Mouse (Mus musculus) cerebellum, postnatal 10 days (tissue): ENCODE data around the gene Ubtd2.

Experiments
- DNase-seq, 2 experiments: peaks; one replicate each; pipeline ENCODE4 v3.0.0; 2021; ENCODE audit warnings: mixed read lengths in 2 of 2

Ubtd2 gene

DNA sequence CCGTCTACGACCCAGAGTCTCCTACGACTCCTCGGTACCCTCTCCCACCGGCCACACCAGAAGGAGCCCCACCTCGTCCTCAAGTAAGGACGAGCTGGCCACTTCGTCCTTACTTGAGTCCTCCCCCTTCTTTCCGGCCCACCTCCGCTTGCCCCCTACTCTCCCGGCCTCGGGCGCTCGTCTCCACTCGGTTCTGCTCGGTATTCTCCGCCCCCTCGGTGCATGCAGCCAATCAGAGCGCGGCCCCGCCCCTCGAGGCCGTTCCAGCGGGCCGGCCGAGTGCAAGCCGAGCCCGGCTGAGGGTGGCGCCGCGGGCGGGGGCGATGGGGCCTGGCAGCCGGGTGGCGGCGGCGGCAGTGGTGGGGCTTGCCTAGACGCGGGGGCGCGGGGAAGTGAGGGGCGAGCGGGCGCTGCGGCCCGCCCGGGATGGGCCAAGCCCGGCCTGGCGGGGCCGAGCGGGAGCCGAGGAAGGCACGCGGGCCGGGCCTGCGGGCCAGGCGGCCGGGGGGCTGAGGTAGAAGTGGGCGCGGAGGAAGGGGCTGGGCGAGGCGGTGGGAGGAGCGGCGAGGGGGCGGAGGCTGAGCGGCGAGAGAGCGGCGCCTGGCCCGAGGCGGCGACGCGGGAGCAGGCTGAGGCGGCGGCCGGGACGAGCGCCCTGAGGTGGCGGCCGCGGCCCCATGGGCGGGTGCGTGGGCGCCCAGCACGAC lies at the start of gene Ubtd2:
Gene Ubtd2 (plus strand): TSS at position 571 of the 707 bp plus-strand sequence.
- peak; percentile 99 for DNase-seq

DNA sequence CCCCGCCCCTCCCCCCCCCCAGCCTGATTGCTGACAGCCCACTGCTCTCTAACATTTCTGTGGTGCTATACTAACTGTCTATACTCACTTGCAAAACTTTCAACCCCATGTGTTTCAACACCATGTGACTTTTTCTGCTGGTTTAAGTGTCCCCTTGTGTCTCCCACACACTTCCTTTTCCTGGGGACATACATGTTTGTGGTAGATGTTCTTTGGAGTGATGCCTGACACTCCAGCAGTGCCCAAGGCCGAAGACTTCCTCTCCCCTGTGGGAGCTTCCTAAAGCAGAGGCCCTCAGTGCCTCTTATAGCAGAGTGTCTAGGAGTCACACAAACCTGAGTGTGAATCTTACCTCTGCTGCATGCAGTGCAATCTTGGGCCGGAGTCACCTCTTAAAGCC lies 47.3 kb upstream of the Ubtd2 start:
- DNase-seq = no peak

DNA sequence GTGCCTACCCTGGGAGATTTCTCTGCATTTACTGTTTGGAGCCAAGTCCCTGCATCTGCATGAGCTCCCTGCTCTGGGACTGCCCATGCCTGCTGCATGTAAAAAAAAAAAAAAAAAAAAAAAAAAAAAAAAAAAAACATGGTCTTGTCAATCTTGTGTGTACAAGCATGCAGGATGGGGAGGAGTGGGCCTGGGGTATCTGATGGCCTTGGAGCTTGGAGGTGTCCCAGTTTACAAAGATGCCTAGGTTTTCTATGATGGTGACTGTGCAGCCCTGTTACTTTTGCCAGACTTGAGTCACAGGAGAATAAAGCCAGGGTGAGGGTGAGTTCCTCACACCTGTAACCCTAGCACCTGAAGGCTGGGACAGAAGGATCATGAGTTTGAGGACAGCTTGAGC lies 46.1 kb upstream of the Ubtd2 start:
- no peak for DNase-seq

DNA sequence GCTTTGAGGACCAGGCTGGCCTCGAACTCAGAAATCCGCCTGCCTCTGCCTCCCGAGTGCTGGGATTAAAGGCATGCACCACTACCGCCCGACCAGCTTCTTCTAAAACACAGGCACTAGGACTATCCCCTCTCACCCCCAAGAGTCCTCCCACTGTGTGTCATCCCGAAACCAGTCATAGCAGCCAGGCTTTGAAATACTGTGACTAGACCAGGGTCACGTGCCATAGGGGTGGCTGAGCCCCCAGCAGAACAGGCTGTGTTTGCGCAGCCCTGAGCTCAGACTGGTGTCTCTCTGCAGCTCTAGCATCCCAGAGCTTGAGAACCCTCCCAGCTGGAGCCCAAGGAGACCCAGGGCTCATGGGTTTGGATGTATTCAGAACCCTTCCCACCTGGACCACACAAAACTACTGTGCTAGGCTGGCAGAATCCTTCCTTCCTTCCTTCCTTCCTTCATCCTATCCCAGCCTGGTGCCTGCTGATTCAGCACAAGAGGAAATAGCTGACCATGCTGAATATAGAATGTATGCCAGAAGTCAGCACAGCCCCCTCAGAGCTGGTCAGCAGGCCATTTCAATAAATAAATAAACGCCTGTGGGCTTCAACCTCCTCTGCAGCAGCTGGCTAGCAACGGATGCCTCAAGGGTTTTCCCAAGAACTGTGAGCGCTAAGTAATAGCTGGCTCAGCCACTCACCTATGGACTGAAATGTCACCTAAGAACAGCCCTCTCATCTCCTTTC lies 45.2 kb upstream of the Ubtd2 start:
- DNase-seq = no peak

DNA sequence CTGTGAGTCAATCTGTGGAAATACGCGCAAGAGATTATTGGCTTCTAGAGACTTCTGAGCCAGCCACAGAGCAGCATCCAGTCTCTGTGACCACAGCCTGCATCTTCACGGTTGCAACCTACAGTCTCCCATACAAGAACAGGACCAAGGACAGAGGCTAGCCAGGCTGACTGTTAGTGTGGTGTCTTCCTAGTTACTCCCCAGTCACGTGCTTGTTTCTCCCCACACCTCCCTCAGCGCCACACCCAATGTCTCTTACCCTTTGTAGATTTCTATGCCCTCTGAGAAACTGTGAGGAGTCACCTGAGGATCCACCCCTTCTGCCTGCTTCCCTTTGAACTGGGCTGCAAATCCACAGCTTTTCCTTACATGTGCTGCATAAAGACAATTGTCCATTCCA lies 35.2 kb upstream of the Ubtd2 start:
- no peak for DNase-seq

DNA sequence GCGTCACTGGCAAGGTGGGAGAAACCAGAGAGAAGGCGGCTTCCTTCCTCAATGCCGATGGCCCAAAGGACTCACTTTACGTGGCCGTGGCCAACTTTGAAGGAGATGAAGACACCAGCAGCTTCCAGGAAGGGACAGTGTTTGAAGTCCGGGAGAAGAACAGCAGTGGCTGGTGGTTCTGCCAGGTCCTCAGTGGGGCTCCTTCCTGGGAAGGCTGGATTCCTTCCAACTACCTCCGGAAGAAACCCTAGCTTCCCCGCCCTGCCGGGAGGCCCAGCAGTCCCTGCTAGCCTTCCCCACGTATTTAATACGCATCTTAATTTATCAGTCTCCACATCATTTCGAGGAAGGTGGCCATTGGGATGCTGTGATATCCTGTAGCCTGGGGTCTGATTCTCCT lies 31.9 kb upstream of the Ubtd2 start:
- DNase-seq = peak; percentile 53 to 56

DNA sequence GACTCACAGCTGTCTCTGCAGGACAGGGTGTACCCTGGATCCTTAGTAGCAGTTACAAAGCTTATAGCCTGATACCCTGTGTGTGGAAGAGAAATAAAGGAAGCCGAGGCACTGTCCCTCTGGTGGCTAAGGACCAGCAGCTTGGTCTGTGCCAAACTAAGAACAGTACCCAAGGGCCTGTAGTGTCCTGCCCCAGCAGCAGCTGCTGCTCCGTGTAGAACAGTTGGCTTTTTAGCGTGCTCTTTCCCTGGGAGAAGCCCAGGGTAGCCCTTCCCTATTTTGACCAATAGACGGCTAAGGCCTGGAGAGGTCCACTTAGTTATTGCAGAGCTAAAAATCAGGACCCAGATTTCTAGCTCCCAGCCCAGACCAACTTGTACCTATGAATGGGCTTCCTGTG lies 30.6 kb upstream of the Ubtd2 start:
- no peak for DNase-seq

DNA sequence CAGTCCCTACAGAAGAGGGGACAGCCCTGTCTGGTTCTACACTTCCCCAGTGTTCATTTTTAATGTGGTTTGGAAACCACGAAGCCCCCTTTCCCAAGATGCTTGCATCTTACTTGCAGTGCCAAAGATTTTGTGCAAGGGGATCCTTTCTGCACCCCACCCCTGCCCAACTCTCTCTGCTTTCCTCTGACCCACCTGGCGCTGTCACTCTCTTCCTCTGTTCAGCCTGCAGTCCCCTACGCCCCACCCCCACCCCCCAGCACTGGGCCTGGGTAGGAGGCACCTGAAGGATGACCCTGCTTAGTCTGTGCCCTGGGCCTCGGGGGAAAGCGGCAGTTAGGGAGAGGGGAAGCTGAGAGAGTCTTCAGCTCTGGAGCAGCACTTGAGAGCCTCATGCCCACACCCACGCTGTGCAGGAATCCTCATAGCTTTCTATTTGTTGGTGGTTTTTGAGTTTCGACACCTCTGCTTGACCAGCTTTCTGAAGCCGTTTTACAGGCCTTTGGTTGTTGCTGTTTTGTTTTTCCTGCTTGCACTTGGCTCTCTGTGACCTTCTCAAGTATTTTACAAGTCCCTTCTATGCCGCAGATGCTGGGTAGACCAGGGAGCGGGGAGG lies 30.0 kb upstream of the Ubtd2 start:
- DNase-seq = no peak

DNA sequence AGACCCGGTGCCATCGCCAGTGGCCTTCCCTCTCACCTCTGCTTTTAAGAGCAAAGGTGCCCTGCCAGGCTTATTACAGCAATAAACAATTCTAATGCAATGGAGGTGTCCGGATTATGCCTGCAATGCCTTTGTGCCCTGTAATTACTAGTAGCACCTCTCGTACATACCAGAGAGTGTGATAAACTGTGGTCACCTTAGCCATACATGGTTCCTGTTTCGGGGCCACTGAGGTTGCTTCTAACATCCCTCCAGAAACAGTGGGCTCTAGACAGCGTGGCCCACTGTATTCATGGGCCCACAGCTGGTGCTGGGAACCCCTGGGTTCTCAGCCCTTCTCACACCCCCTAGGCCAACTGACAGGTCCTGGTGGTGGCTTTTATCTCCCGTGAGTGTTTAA lies 27.6 kb upstream of the Ubtd2 start:
- DNase-seq = no peak

DNA sequence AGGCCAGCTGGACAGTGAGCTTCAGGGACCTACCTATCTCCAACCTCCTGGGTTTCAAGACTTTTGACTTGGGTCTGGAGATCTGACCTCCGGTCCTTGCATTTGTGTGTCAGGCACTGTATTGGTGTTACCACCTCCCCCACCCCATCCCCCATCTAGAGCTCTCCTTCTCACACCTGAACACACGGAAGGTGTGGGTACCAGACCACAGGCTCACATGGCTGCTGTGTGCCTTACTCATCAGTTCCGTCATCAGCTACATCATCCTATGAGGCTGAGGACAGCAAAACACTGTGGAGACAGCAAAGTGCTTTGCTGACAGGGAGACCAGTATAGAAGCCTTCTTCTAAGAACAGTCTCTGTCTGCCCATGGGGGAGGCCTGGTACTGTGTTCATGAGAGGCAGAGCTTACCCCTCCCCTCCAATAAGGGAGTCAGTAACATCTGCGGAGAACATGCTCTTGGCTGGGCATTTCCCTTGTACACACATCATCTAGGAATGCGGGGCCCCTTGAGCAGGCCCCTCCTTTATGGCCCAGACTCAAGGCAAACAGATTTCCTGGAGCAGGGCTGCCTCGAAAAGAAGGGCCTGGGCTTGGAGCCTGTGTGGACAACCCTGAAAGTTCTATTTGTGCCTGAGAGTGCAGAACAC lies 19.6 kb upstream of the Ubtd2 start:
- DNase-seq = peak in 1 of 2 experiments; percentile 9

DNA sequence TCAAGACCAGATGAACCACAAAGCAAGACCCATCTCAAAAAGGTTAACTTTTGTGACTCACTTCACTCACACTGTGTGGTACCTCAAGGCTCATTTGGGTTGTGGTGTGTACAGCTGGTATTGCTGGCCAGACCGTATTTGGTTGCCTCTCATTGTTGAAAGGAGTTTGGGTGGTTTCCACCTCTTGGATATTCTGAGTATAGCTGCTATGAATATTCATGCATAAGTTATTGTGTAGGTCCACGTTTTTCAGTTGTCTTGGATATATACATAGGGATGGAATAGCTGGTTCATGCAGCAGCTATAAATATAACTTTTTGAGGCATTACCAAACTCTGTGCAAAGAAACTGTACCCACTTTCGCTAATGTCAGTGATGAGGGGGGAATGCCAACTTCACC lies 12.6 kb upstream of the Ubtd2 start:
- DNase-seq = no peak

DNA sequence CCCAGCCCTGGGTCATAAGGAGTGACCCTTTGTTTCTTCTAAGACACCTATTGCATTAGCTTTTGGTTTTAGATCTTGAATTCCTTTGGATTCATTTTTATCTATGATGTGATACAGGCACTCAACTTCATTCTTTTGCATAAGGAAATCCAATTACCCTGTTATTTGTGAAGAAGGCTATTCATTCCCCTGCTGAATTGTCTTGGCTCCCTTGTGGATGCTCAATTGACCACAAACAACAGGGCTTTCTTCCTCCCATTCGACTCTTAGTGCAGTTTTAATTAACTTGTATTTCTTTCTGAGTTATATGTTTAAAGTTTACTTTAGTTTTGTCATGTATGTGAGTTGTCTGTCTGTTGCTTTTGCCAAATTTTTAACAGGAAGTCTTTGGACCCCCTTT lies 10.9 kb upstream of the Ubtd2 start:
- DNase-seq = no peak

DNA sequence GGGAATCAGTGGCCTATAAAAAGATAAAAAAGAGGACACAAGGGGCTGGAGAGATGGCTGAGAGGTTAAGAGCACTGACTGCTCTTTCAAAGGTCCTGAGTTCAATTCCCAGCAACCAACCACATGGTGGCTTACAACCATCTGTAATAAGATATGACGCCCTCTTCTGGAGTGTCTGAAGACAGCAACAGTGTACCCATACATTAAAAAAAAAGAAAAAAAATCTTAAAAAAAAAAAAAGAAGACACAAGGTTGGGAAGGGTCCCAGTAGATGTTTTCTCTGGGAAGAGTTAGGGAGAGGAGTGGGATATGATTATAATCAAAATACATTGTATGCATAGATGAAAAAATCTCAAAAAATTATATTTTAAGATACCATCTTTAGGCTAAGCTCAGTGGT lies 10.0 kb upstream of the Ubtd2 start:
- no peak for DNase-seq

DNA sequence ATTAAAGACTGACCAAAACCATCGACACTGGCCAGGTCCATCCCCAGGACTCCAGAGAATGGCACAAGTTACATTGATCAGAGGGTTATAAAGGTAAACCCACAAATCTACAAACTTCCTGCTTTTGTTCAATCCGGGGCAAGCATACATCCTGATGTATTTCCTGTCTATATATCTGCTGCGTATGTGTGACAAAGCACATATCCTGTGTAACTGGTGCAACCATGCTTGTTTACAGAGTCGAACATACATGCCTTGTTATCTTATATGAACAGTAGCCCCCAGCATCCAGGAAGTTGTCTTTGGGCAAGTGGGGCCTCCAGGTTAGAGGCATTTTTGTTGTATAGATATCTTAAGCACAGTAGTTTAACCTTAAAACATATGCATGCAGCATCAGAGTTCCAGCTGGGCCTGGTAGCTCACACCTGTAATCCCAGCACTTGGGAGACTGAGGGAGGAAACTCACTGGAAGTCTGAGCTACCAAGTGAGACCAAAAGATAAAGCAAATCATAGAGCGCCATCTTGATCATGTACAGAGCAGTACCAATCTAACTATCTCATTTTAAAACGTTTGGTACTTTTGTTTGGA lies 9.4 kb upstream of the Ubtd2 start:
- DNase-seq = no peak

DNA sequence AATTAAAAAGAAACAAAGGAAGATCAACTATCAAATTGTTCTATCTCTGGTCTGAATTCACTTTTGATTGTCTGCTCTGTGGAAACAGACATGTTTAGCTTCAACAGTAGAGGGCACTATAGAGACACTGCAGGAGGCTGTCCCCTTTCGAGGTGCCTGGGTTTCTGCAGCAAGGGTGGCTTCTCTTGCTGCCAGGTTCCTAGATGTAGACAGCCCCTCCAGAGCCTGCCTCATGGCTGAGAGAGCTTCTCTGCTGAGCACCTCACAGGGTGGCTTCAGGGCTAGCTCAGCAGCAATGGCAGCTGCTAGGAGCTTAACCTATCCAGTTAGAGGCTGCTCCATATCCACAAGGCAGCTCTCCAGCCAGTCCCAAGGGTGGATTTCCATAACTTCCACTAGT lies 5.0 kb upstream of the Ubtd2 start:
- peak; percentile 70 to 85 for DNase-seq

DNA sequence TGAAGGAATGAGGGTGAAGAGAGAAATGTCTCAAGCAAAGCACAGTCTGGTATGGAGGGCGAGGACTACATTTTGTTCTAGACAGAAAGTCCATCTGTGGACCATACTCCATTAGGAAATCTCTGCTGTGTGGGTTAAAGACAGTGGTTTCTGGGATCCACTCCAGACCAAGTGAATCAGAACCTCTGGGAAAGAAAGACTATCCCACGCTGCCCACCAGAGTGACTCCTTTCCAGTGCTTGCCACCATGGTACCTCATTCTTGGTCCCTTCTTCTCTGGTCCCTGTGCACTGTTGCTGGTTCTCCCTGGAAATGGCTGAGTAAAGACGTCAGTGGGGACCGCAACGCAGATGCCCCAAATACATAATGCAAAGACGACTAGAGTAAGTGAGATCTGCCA lies 3.9 kb upstream of the Ubtd2 start:
- DNase-seq = no peak

DNA sequence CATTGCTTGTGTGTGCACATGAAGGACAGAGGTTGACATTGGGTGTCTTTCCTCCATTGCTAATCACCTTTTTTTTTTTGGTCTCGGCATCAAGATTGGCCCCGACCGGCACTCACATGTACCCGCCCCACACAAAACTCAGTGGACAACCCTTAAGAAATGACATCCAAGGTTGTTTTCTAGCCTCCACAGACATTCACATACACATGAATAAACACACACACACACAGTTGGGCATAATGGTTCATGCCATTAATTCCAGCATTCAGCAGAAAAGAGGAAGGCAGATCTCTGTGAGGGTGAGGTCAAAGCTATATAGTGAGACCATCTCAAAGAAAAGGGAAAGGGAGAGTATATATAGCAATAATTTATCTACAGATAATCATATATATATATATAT lies 2.4 kb upstream of the Ubtd2 start:
- DNase-seq = no peak

DNA sequence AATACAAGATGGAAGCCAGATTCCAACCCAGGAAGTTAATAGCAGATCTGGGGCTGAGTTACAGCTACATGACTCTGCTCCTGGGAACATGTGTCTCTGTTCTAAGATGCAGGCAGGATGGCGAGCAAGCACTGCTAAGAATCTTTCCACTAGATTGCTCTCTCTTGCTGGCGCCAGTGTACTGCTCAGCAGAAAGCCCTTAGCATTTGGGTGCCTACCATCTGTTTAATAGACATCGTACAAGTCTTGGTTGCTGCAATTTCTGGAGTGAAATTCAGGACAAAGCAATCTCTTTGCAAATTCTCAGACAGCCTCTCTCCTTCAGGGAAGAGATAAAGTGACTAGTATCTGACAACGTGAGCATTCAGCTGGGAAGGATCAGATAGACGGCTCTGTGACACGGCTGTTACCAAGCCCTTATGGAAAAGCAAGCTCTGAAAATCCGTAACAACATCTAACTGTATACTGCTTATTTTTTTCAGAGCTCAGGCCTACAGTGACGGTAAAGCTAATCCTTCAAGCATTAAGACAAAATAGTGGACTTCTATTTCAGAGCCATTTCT lies 1.7 kb upstream of the Ubtd2 start:
- DNase-seq = peak; percentile 34

DNA sequence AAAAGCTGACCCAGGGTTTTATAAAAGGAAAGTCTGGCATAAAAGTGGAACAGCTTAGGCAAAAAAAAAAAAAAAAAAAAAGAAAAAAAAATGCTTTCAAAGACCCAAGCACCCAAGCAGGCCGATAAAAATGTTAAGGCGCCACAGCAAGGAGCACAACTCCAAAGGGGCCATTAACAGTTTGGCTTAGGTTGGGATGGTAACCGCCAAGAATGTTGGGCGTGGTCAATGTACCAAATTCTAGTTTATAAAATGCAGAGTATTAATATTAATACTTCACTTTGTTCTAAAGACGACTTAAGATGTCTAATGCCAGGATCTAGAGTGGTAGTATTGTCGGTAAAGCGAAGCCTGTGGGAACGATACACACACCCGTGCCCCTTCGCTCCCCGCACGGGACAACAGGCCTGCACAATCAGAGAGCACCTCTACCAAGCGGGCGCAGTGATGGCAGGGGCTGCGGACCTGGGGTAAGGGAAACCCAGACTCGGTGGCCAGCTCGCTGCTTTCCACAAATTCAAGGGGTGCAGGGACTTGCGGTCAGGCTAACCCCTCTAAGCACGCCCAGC lies 855 bp upstream of the Ubtd2 start:
- no peak for DNase-seq

DNA sequence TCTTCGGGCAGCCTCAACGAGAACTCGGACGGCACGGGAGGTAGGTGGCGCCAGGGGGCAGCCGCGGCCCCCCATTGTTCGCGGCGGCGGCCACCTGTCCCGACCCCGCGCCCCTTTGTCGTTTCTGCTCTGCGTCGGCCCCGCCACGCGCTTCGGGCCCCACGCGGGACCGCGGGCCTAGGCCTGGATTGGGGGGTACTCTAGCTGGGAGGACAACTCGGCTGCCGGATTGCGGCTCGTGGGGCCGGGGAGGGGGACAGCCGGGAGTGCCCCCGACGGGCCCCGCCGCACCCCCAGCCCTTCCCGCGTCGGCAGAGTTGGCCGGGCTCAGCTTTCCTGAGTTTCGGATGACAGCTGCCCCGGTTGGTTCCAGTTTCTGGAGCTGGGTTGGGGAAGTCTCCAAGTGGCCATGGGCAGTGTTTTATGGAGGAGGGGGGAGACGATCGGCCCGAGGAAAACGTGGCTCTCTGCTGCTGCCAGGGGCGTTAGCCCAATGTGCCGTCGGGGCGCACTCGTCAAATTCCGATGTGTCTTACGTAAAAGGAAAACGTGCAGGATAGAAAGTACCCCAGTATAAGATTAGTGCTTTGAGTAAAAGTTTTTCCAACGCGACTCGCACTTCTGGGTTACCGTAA lies 454 bp downstream of the Ubtd2 start:
- peak; percentile 66 to 70 for DNase-seq

DNA sequence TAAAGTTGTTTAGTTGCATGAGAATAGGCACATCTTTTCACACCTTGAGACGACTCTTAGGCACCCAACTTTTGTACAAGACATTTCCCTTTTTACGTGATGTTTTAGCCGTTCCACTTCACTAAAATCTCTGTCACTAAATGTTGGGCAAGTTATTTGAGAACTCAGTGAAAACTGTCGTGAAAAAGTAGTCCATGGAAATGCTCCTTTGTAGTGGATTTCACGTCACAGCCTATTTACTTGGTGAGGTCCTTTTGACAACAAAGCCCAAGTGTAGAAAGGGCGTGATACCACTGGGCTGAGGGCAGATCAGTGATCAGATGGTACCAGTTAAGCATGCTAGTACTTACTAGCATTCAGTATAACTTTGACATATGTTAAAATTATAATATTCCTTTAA lies 1.2 kb downstream of the Ubtd2 start:
- no peak for DNase-seq

DNA sequence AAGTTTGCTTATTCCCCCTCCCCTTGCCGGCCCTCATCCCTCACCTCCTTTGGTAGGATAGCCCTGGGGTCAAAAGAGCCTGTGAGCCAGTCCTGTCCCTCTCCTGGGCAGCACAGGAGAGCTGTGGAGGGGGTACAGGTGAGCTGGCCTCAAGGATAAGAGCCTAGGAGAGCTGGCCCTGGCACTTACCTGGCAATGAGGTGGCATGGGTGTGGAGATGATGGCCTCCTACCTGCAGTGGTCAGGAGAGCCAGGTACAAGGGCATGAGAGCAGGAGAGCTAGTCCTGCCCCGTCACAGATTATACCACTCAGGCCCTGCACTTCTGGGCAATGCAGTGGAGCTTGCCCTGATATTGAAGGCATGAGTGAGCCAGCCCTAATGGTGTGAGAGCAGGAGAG lies 9.1 kb downstream of the Ubtd2 start:
- DNase-seq = no peak
